Mouse (Mus musculus) heart, embryonic 10.5 days (tissue): ENCODE results near the gene Taok3. TPM values are rescaled to one million over a fixed set of nuclear protein-coding genes. Genes with fewer than 3 reads are reported as not detected.

Experiments used
- DNase-seq: peaks from one replicate; pipeline ENCODE4 v3.0.0-alpha.2; 2017; ENCODE audit warnings: low spot score
- H3K27ac ChIP-seq: fragments of 300-500 bp; sonication (generic); 2 replicates; pipeline ENCODE4 v1.5.1; 2016; ENCODE audit warnings: mild to moderate bottlenecking
- H3K27me3 ChIP-seq: fragments of 300-500 bp; sonication (generic); 2 replicates; pipeline ENCODE4 v1.6.1; 2016; ENCODE audit warnings: mild to moderate bottlenecking; ENCODE audit not compliant: poor library complexity, insufficient read depth, severe bottlenecking
- H3K36me3 ChIP-seq: fragments of 300-500 bp; sonication (generic); 2 replicates; pipeline ENCODE4 v1.6.1; 2016; ENCODE audit warnings: mild to moderate bottlenecking, moderate library complexity
- H3K4me1 ChIP-seq: fragments of 300-500 bp; sonication (generic); 2 replicates; pipeline ENCODE4 v1.6.1; 2016; ENCODE audit warnings: mild to moderate bottlenecking
- H3K4me3 ChIP-seq: fragments of 300-500 bp; sonication (generic); 2 replicates; pipeline ENCODE4 v1.5.1; 2016; ENCODE audit warnings: mild to moderate bottlenecking, moderate library complexity
- H3K9me3 ChIP-seq: fragments of 300-500 bp; sonication (generic); 2 replicates; pipeline ENCODE4 v1.6.1; 2016; ENCODE audit warnings: mild to moderate bottlenecking, moderate library complexity
- WGBS: fragments of 180-500 bp; shearing (Covaris S2); methylation state at CpG from one replicate; pipeline ENCODE4 v1.1.7; 2016; 5-methylcytosine and 5-hydroxymethylcytosine counted together
- polyA plus RNA-seq: library from polyadenylated mRNA; unstranded; fragments of >200 nt; fragmentation: Nextera tagmentation; extraction: Ambion mirVana; gene quantifications from 2 replicates; pipeline ENCODE4 v1.2.1, GENCODE M21; 2016

Gene Taok3
- polyA plus RNA-seq, 1 experiment from 2014 or later, result 18.6 TPM

- peak overlapping the region; percentile 89 for H3K4me3 ChIP-seq
- under 1% methylated on average over 40 of the region's 40 CpGs for WGBS
- H3K9me3 ChIP-seq, result no peaks in the 10 kb centered on the region
- H3K36me3 ChIP-seq, result 0 out of 2 replicates have a peak, but pooled peaks cover 4% of the 10 kb centered on the region
- peaks cover 20% of the 10 kb centered on the region for H3K4me1 ChIP-seq
- no peaks in the 10 kb centered on the region for H3K27me3 ChIP-seq
- no peak for DNase-seq
- H3K27ac ChIP-seq, result peak overlapping the region; percentile 77
These were observed 849 bp downstream of the Taok3 start for GRCm38 (mm10) chr5:117120489-117121466.

GRCm38 (mm10) chr5:117121657-117122056 lies 1.7 kb downstream of the Taok3 start:
- WGBS, result 6% methylated on average over 2 of the region's 2 CpGs
- DNase-seq, result no peak
- H3K9me3 ChIP-seq, result no peaks in the 10 kb centered on the region
- 0 out of 2 replicates have a peak, but pooled peaks cover 4% of the 10 kb centered on the region for H3K36me3 ChIP-seq
- no peak overlapping the region for H3K27ac ChIP-seq
- peak overlapping the region; percentile 89; the same call in 1 of the 2 replicates for H3K4me3 ChIP-seq
- H3K27me3 ChIP-seq, result no peaks in the 10 kb centered on the region
- peaks cover 17% of the 10 kb centered on the region for H3K4me1 ChIP-seq

- DNase-seq, result no peak
- WGBS, result 72% methylated on average over 6 of the region's 6 CpGs
- Histone ChIP-seq H3K9me3 (no peaks in the 10 kb centered on the region), H3K27ac (no peak overlapping the region), H3K4me1 (peaks cover 17% of the 10 kb centered on the region), H3K36me3 (0 out of 2 replicates have a peak, but pooled peaks cover 4% of the 10 kb centered on the region), H3K4me3 (no peak overlapping the region), H3K27me3 (no peaks in the 10 kb centered on the region)
These were observed 3.2 kb downstream of the Taok3 start for GRCm38 (mm10) chr5:117123102-117123501.

- H3K4me1 ChIP-seq, result peaks cover 16% of the 10 kb centered on the region
- 0 out of 2 replicates have a peak, but pooled peaks cover 4% of the 10 kb centered on the region for H3K36me3 ChIP-seq
- WGBS, result 88% methylated on average over 4 of the region's 4 CpGs
- H3K9me3 ChIP-seq, result no peaks in the 10 kb centered on the region
- H3K4me3 ChIP-seq, result no peak overlapping the region
- H3K27ac ChIP-seq, result no peak overlapping the region
- DNase-seq, result no peak
- H3K27me3 ChIP-seq, result no peaks in the 10 kb centered on the region
These were observed 3.9 kb downstream of the Taok3 start for GRCm38 (mm10) chr5:117123840-117124239.

GRCm38 (mm10) chr5:117125482-117126346 lies 5.8 kb downstream of the Taok3 start:
- H3K27me3 ChIP-seq, result no peaks in the 10 kb centered on the region
- no peak for DNase-seq
- H3K4me3 ChIP-seq, result no peak overlapping the region
- no peak overlapping the region for H3K27ac ChIP-seq
- 82% methylated on average over 16 of the region's 16 CpGs for WGBS
- no peaks in the 10 kb centered on the region for H3K9me3 ChIP-seq
- peaks cover 10% of the 10 kb centered on the region for H3K4me1 ChIP-seq
- H3K36me3 ChIP-seq, result 0 out of 2 replicates have a peak, but pooled peaks cover 4% of the 10 kb centered on the region

GRCm38 (mm10) chr5:117127051-117127450 lies 7.1 kb downstream of the Taok3 start:
- H3K36me3 ChIP-seq, result 0 out of 2 replicates have a peak, but pooled peaks cover 4% of the 10 kb centered on the region
- no peak for DNase-seq
- H3K4me3 ChIP-seq, result no peak overlapping the region
- H3K4me1 ChIP-seq, result no peaks in the 10 kb centered on the region
- H3K27me3 ChIP-seq, result no peaks in the 10 kb centered on the region
- H3K27ac ChIP-seq, result no peak overlapping the region
- no peaks in the 10 kb centered on the region for H3K9me3 ChIP-seq
- 77% methylated on average over 4 of the region's 4 CpGs for WGBS

- WGBS, result 89% methylated on average over 15 of the region's 15 CpGs
- no peaks in the 10 kb centered on the region for H3K9me3 ChIP-seq
- H3K4me3 ChIP-seq, result no peak overlapping the region
- no peak for DNase-seq
- H3K4me1 ChIP-seq, result peaks cover 25% of the 10 kb centered on the region
- no peaks in the 10 kb centered on the region for H3K27me3 ChIP-seq
- 0 out of 2 replicates have a peak, but pooled peaks cover 1% of the 10 kb centered on the region for H3K36me3 ChIP-seq
- no peak overlapping the region for H3K27ac ChIP-seq
These were observed 10.8 kb downstream of the Taok3 start for GRCm38 (mm10) chr5:117130726-117131125.

GRCm38 (mm10) chr5:117133446-117134065 lies 13.6 kb downstream of the Taok3 start:
- H3K9me3 ChIP-seq, result no peaks in the 10 kb centered on the region
- no peaks in the 10 kb centered on the region for H3K36me3 ChIP-seq
- DNase-seq, result no peak
- peak overlapping the region; percentile 84 for H3K27ac ChIP-seq
- no peaks in the 10 kb centered on the region for H3K27me3 ChIP-seq
- peak overlapping the region; percentile 22 for H3K4me3 ChIP-seq
- H3K4me1 ChIP-seq, result peaks cover 45% of the 10 kb centered on the region
- 63% methylated on average over 17 of the region's 17 CpGs for WGBS

GRCm38 (mm10) chr5:117134066-117134888 lies 14.3 kb downstream of the Taok3 start:
- H3K4me3 ChIP-seq, result peak overlapping the region; percentile 22
- DNase-seq, result no peak
- H3K4me1 ChIP-seq, result peaks cover 53% of the 10 kb centered on the region
- WGBS, result 35% methylated on average over 19 of the region's 19 CpGs
- H3K27ac ChIP-seq, result peak overlapping the region; percentile 84
- H3K9me3 ChIP-seq, result no peaks in the 10 kb centered on the region
- H3K36me3 ChIP-seq, result no peaks in the 10 kb centered on the region
- no peaks in the 10 kb centered on the region for H3K27me3 ChIP-seq

- Histone ChIP-seq H3K4me3 (peak overlapping the region; percentile 43), H3K36me3 (no peaks in the 10 kb centered on the region), H3K27ac (peak overlapping the region; percentile 84), H3K27me3 (no peaks in the 10 kb centered on the region), H3K4me1 (peaks cover 57% of the 10 kb centered on the region), H3K9me3 (no peaks in the 10 kb centered on the region)
- DNase-seq, result no peak
- 51% methylated on average over 3 of the region's 3 CpGs for WGBS
These were observed 15.0 kb downstream of the Taok3 start for GRCm38 (mm10) chr5:117134889-117135456.

- DNase-seq, result peak; percentile 83
- H3K9me3 ChIP-seq, result no peaks in the 10 kb centered on the region
- H3K27me3 ChIP-seq, result no peaks in the 10 kb centered on the region
- 8% methylated on average over 9 of the region's 9 CpGs for WGBS
- peak overlapping the region; percentile 43 for H3K4me3 ChIP-seq
- no peaks in the 10 kb centered on the region for H3K36me3 ChIP-seq
- H3K27ac ChIP-seq, result peak overlapping the region; percentile 84
- peaks cover 61% of the 10 kb centered on the region for H3K4me1 ChIP-seq
These were observed 15.9 kb downstream of the Taok3 start for GRCm38 (mm10) chr5:117135869-117136268.
